Mouse (Mus musculus) brain, embryonic 18.5 days (tissue): Measurements from ENCODE around the gene Plekhg6.

Experiments
- DNase-seq: peaks from one replicate; pipeline ENCODE4 v3.0.0-alpha.2; 2012; ENCODE audit warnings: low read depth, low spot score

The Plekhg6 gene

GRCm38 (mm10) chr6:125325337-125325736 lies 55.3 kb downstream of the Plekhg6 start:
- DNase-seq = no peak

DNA sequence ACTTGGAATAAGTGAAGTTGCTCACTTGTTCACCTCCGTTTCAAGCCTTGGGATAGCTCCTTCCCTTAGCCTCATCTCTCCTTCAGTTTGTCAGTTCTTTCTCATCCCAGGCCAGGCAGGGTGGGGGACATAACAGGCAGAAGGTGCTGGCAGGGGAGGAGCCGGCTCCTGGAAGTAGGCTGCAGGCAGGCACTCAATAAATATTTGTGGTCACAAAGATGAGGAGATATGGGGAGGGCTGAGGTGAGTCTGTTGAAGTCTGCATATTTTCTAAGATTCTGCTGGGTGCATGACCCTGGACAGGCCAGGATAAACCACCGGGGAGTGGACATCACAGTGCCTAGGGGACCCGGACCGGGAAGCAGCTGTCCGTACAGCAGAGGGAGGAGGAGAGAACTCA lies 57.0 kb downstream of the Plekhg6 start:
- DNase-seq = no peak

DNA sequence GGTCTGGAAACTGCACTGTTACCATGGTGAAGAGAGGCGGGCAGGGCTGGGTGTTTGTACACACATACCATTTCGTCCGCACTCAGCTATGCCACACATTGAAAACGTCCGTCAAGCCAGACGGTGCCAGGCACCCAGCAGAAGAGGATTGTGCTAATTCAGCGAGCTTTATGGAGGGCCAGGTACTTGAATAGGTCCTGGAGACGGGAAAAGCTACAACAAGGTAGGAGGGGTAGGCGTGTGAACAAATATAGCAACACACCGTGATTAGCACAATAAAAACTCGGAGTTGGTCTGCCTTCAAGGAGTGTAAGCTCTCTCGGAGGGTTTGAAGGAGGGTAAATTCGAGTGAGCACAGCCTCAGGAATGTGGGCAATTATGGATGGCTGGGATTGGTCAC lies 57.8 kb downstream of the Plekhg6 start:
- DNase-seq = no peak

DNA sequence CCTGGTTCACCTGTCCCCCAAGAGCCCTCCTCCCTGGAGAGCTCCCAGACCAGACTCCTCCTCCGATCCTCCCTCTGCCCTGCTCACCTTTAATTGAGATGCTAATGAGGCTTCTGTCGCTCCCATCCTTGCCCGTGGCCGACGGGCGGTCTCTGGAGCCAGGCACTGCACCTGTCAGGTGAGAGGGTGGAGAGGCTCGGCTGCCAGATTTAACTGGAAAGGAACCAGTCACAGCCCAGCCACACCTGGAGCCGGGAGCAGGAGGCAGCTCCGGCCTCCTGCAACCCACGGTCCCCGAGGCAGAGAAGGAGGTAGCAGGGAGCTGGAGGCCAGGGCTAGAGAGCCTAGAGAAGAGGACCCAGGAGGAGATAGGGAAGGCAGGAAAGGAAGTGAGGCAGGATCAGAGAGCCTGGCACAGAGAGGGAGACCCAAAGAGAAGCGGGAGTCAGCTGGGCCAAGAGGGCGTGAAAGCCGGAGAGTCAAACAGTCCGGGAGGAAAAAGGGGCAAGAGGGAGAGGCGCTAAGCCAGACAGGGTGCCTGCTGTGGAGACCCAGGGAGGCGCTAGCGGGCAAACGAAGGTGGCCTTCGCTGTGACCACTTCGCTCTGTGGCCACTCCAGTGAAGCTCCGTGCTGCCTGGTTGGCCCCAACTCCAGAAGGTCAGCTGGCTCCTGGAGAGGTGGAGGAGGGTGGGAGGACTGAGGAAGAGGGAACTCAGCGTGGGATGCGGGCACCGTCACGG lies 59.3 kb downstream of the Plekhg6 start:
- DNase-seq = no peak

DNA sequence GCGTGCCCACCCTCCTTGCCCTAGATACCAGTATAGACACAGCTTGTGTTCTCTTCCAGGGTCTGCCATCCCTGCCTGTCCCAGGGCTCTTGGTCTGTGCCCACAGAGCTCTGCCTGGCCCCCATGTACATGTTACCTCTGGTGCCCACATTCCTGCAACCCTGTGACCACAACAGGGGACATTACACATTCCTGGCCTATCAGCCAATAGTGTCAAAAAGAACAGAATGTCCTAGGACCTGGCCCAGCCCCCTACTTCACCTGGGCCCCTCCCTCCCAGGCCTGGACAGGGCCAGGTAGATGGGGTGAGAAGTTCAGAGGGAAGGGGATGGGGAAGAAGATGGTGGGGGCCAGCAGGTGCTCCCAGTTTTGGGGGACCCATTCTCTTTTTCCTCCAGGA lies 60.3 kb downstream of the Plekhg6 start, which contains the start of gene Scnn1a:
Scnn1a (plus strand) TSS at position 337 of the 400 bp plus-strand sequence.
- no peak for DNase-seq

GRCm38 (mm10) chr6:125319919-125320296 lies 60.7 kb downstream of the Plekhg6 start:
- no peak for DNase-seq

DNA sequence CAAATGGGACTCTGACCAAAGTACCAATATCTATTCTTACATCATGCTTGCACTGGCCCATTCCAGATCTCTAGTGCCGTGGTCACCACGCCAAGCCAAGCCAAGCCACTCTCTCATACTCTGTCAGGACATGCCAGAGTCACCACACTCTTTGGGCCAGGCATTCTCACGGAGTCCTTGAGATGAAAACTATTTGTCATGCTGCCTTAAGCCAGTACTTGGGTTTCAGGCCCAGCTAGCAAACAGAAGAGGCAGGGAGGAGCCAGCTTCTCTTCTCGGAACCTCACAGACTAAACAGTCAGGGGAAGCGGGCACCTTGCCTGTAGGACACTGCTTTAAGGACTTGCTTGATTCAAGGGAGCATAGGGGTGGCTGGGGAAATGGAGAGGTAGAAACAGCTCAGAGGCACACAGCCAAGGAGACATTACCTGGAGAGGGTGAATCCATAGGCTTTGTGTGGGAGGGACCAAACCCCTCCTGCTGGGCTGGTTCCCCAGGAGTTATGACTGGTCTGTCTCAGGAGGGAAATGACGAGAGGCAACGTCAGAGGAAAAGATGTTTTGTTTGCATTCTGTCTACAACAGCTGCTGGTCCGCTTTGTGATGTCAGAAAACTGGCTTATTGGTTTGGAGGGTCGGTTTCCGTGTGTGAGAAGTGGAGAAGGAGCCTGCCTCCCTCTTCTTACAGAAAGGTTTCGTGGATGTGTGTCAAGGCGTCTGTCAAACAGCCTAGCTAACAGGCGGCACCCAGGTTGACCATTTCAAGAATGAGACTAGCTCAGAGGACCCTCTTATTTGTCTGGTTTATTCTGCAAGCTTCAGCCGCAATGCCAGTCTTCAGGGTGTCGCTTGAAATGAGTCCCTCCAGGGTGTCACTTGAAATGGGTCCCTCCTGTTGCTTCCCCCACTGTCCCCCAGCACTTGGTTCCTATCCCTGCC lies 61.3 kb downstream of the Plekhg6 start:
- no peak for DNase-seq

GRCm38 (mm10) chr6:125317077-125317476 lies 63.5 kb downstream of the Plekhg6 start:
- DNase-seq = no peak

DNA sequence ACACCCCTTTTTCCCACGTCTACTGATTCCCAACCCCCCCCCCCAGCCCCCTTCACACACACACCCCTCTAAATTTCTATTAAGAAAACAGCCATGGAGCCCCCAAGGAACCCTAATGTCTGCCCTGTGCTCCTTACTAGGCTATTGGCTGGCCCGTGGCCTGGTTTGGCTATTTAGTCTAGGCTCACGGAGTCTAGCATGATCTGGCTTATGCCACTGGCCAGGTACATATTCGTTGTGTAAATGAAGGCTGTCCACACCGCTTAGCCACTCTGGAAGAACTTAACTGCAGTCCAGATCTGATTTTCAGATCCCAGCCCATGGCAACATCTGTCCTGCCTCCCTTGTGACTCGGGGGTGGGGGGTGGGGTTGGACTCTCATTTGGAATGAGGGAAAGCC lies 65.8 kb downstream of the Plekhg6 start:
- no peak for DNase-seq

DNA sequence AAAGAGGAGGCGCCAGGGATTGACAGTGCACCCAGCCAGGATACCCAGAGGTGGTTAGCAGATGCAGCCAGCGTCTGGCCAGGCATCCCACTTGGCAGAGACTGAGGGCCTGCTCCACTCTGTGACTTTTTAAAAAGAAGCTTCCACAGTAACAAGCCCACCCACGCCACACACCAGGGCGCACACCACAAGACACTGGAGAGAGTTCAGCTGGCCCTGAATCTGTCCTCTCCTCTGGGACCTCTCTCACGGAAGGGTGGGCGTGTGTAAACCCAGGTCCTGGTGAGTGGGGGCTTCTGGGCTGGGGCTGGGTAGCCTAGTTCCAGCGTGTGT lies 66.4 kb downstream of the Plekhg6 start:
- DNase-seq = no peak

- no peak for DNase-seq
Observed at GRCm38 (mm10) chr6:125313546-125314230, 66.9 kb downstream of the Plekhg6 start, which contains the start of gene Ltbr. Gene Ltbr, minus strand, starts transcription at chr6:125313885.
